Mouse (Mus musculus): ENCODE measurements around the gene Gm27029.

DNA sequence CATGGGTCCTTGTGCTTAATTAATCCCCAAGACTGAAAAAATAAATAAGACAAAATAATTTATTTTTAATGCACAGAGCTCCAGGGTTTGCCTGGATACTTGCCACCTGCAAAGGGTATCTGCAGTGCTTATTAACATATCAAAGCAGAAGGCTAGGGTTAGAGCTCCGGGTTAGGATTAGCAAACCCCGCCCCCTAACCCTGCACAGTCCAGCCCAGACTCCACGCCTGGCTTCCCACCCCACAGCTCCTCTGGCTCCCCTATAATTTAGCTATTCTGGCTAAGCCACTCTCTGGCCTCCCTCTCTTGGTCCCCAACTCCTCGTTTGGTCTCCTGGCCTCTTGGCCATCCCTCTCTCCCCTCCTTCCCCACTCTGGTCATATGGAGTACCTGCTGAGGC lies 42.8 kb downstream of the Gm27029 start:
- TF ChIP-seq TAL1 (IDR thresholded peaks at IDR 0.05; ENCODE audit: low read length) = no peak
- TF ChIP-seq GATA1 (IDR thresholded peaks at IDR 0.05; ENCODE audit: low read length) = no peak
